Mouse (Mus musculus) heart, embryonic 16.5 days (tissue): ENCODE measurements around the gene Isx. TPM values are rescaled to one million over a fixed set of nuclear protein-coding genes. Genes with fewer than 3 reads are reported as not detected.

ENCODE experiments used
- ATAC-seq: fragments of 200-750 bp; cut with Nextera tagmentation; replicated peaks from 2 replicates; pipeline ENCODE4 v1.8.0; 2017; ENCODE audit warnings: moderate number of reproducible peaks; ENCODE audit not compliant: insufficient read depth, low FRiP score; ENCODE audit errors: extremely low read depth
- H3K27ac ChIP-seq: fragments of 300-500 bp; sonication (generic); 2 replicates; pipeline ENCODE4 v1.5.1; 2014; ENCODE audit warnings: mild to moderate bottlenecking, low read length, control low read depth, moderate library complexity
- H3K27me3 ChIP-seq: fragments of 300-500 bp; sonication (generic); 2 replicates; pipeline ENCODE4 v1.6.1; 2014; ENCODE audit warnings: low read length, mixed read lengths; ENCODE audit not compliant: control insufficient read depth, insufficient read depth
- H3K36me3 ChIP-seq: fragments of 300-500 bp; sonication (generic); 2 replicates; pipeline ENCODE4 v1.6.1; 2014; ENCODE audit not compliant: control insufficient read depth, insufficient read depth
- H3K4me1 ChIP-seq: fragments of 300-500 bp; sonication (generic); 2 replicates; pipeline ENCODE4 v1.6.1; 2014; ENCODE audit warnings: low read length, mixed read lengths; ENCODE audit not compliant: control insufficient read depth, insufficient read depth
- H3K4me2 ChIP-seq: fragments of 300-500 bp; sonication (generic); 2 replicates; pipeline ENCODE4 v1.6.1; 2014; ENCODE audit warnings: low read depth, mild to moderate bottlenecking, control low read depth, low read length
- H3K4me3 ChIP-seq: fragments of 300-500 bp; sonication (generic); 2 replicates; pipeline ENCODE4 v1.5.1; 2014; ENCODE audit warnings: mild to moderate bottlenecking, control low read depth, low read length
- H3K9ac ChIP-seq: fragments of 300-500 bp; sonication (generic); 2 replicates; pipeline ENCODE4 v1.6.1; 2014; ENCODE audit warnings: low read length, control low read depth
- H3K9me3 ChIP-seq: fragments of 300-500 bp; sonication (generic); replicated peaks from 2 replicates; pipeline ENCODE4 v1.6.1; 2016; ENCODE audit warnings: low read length; ENCODE audit not compliant: control insufficient read depth
- WGBS: fragments of 180-500 bp; shearing (Covaris S2); extraction: QIAGEN DNeasy Blood & Tissue Kit; methylation state at CpG from one replicate; pipeline ENCODE4 v1.1.7; 2014; 5-methylcytosine and 5-hydroxymethylcytosine counted together
- polyA plus RNA-seq: library from polyadenylated mRNA; unstranded; fragments of >200 nt; fragmentation: Nextera tagmentation; extraction: Ambion mirVana; gene quantifications from 2 replicates; pipeline ENCODE4 v1.2.1, GENCODE M21; 2015

Gene Isx
- 0.14 and 0.20 TPM in 2 replicates for polyA plus RNA-seq

- Histone ChIP-seq H3K9ac (no peak within 1 kb of the TSS), H3K4me1 (no peaks in the 10 kb centered on the region), H3K27ac (no peak within 1 kb of the TSS), H3K9me3 (no peaks in the 10 kb centered on the region), H3K27me3 (no peaks in the 10 kb centered on the region), H3K4me3 (no peak within 1 kb of the TSS), H3K36me3 (no peaks in the 10 kb centered on the region), H3K4me2 (no peak within 1 kb of the TSS)
- 81% methylated on average over 3 of the region's 3 CpGs for WGBS
- ATAC-seq: no peak
These were observed at the start of gene Isx for GRCm38 (mm10) chr8:74872940-74873339. Gene Isx (plus strand): TSS chr8:74873173.

GRCm38 (mm10) chr8:74827689-74828088, 45.3 kb upstream of the Isx start:
- Histone ChIP-seq H3K36me3 (no peaks in the 10 kb centered on the region), H3K9me3 (no peaks in the 10 kb centered on the region), H3K27me3 (no peaks in the 10 kb centered on the region), H3K4me1 (no peaks in the 10 kb centered on the region), H3K4me3 (no peak overlapping the region), H3K4me2 (no peak overlapping the region), H3K9ac (no peak overlapping the region), H3K27ac (no peak overlapping the region)
- WGBS: 64% methylated on average over 3 of the region's 3 CpGs
- no peak for ATAC-seq

- Histone ChIP-seq H3K4me2 (no peak overlapping the region), H3K27me3 (no peaks in the 10 kb centered on the region), H3K9ac (no peak overlapping the region), H3K4me1 (no peaks in the 10 kb centered on the region), H3K9me3 (no peaks in the 10 kb centered on the region), H3K4me3 (no peak overlapping the region), H3K36me3 (no peaks in the 10 kb centered on the region), H3K27ac (no peak overlapping the region)
- ATAC-seq: no peak
- 48% methylated on average over 5 of the region's 5 CpGs for WGBS
These were observed 41.7 kb upstream of the Isx start for GRCm38 (mm10) chr8:74831322-74831721.

DNA sequence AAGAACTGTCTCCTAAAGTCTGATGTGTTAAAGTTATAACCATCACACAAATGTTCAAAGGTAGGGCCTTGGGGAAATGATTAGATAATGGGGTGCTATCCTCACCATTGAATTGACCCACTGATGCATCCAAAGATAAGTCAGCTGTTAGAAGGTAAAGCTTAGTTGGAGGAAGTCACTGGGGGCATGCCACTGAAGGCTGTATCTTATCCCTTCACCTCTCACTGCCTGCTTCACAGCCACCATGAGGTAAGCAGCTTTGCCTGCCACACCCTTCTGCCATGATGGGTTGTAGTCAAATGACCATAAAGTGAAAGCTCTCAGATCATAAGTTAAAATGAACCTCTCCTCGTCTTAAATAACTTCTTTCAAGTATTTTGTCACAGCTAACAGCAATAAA, 38.7 kb upstream of the Isx start:
- H3K4me2 ChIP-seq: no peak overlapping the region
- H3K9me3 ChIP-seq: no peaks in the 10 kb centered on the region
- H3K27me3 ChIP-seq: no peaks in the 10 kb centered on the region
- no peaks in the 10 kb centered on the region for H3K4me1 ChIP-seq
- no peak for ATAC-seq
- no peak overlapping the region for H3K27ac ChIP-seq
- H3K36me3 ChIP-seq: no peaks in the 10 kb centered on the region
- H3K9ac ChIP-seq: no peak overlapping the region
- no peak overlapping the region for H3K4me3 ChIP-seq
- 48% methylated on average over 1 of the region's 1 CpGs for WGBS

- Histone ChIP-seq H3K36me3 (no peaks in the 10 kb centered on the region), H3K9me3 (no peaks in the 10 kb centered on the region), H3K27me3 (no peaks in the 10 kb centered on the region), H3K4me1 (no peaks in the 10 kb centered on the region), H3K27ac (no peak overlapping the region), H3K9ac (no peak overlapping the region), H3K4me2 (no peak overlapping the region), H3K4me3 (no peak overlapping the region)
- WGBS: 19% methylated on average over 12 of the region's 12 CpGs
- ATAC-seq: no peak
These were observed 25.5 kb upstream of the Isx start for GRCm38 (mm10) chr8:74847376-74848048.

GRCm38 (mm10) chr8:74848707-74849106, 24.3 kb upstream of the Isx start:
- WGBS: 86% methylated on average over 1 of the region's 1 CpGs
- no peaks in the 10 kb centered on the region for H3K27me3 ChIP-seq
- no peaks in the 10 kb centered on the region for H3K36me3 ChIP-seq
- no peak overlapping the region for H3K9ac ChIP-seq
- H3K27ac ChIP-seq: no peak overlapping the region
- no peaks in the 10 kb centered on the region for H3K4me1 ChIP-seq
- no peaks in the 10 kb centered on the region for H3K9me3 ChIP-seq
- H3K4me3 ChIP-seq: no peak overlapping the region
- ATAC-seq: no peak
- no peak overlapping the region for H3K4me2 ChIP-seq

DNA sequence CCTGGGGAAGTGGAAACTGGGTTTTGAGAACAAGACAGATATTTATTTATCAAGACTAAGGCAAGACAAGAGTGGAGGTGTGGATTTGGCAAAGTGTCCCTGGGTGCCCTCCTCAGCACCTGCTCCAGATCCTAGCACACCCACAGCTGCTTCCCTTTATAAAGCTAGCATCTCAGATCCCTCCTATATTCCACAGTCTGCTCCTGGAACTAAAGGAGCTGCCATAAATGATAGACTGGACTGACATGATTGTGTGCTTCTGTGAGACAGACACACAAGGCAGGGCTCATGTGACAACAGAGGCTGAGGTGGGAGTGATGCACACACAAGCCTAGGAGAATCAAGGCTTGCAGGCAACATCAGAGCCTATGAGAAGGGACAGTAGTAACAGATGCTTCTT, 22.0 kb upstream of the Isx start:
- H3K4me3 ChIP-seq: no peak overlapping the region
- no peaks in the 10 kb centered on the region for H3K9me3 ChIP-seq
- H3K36me3 ChIP-seq: no peaks in the 10 kb centered on the region
- H3K27ac ChIP-seq: no peak overlapping the region
- no peak overlapping the region for H3K4me2 ChIP-seq
- no peaks in the 10 kb centered on the region for H3K27me3 ChIP-seq
- no peak for ATAC-seq
- no peaks in the 10 kb centered on the region for H3K4me1 ChIP-seq
- H3K9ac ChIP-seq: no peak overlapping the region

DNA sequence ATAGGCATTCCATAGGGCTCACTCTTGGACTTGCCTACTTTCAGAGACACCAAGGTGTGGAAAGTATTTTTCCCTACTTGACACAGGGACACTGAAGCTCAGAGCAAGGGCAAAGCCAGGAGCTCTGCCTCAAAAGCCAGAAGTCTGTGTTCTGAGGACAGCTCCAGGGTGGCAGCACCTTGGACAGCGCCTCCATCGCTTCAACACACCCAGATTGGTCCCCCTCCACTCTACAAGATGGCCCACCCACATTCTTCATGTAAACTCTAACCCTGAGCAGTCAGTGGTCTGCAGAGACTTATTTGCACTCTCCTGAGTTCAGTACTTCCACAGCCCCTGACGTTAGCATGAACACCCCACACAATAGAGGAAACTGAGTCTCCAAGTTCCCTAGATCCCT, 21.1 kb upstream of the Isx start:
- no peaks in the 10 kb centered on the region for H3K9me3 ChIP-seq
- ATAC-seq: no peak
- WGBS: 14% methylated on average over 3 of the region's 3 CpGs

DNA sequence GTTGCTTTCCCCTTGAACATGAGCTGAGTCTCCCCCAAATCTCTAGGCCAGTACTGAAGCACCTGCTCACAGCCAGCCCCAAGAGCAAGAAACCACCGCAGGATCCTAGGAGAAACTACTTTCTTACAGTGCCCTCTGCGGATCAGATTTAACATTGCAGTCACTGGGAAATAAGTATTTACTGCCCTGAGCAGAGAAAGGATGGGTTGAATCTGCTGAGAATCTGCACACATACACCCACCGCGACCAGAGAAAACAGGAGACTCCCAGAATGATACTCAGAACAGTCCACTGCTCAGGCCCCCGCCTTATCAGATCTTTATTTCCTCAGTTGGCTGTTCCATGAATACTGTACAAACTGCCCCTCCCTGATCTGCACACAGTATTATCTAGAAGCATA, 19.5 kb upstream of the Isx start:
- Histone ChIP-seq H3K9ac (no peak overlapping the region), H3K9me3 (no peaks in the 10 kb centered on the region), H3K4me3 (no peak overlapping the region), H3K27ac (no peak overlapping the region), H3K27me3 (no peaks in the 10 kb centered on the region), H3K4me1 (no peaks in the 10 kb centered on the region), H3K36me3 (no peaks in the 10 kb centered on the region), H3K4me2 (no peak overlapping the region)
- ATAC-seq: no peak
- WGBS: 22% methylated on average over 5 of the region's 5 CpGs

More for the DNA sequence above, 21.1 kb upstream of the Isx start:
- H3K4me1 ChIP-seq: no peaks in the 10 kb centered on the region
- no peak overlapping the region for H3K27ac ChIP-seq
- no peaks in the 10 kb centered on the region for H3K36me3 ChIP-seq
- no peak overlapping the region for H3K4me2 ChIP-seq
- no peaks in the 10 kb centered on the region for H3K27me3 ChIP-seq
- no peak overlapping the region for H3K9ac ChIP-seq
- H3K4me3 ChIP-seq: no peak overlapping the region
